Mouse (Mus musculus) hindbrain, embryonic 16.5 days (tissue): ENCODE measurements at regions not wholly inside any gene's neighbourhood (a gene's known extent, or its start where the extent isn't known, plus 50 kb on each side); places are given as distances from the start of the nearest gene placed in this dataset.

ENCODE experiments used
- ATAC-seq: fragments of 200-750 bp; cut with Nextera tagmentation; 2 replicates; pipeline ENCODE4 v1.8.0; 2017; ENCODE audit warnings: moderate TSS enrichment, moderate library complexity
- H3K27ac ChIP-seq: fragments of 300-500 bp; sonication (generic); 2 replicates; pipeline ENCODE4 v1.5.1; 2014; ENCODE audit warnings: low read depth, mild to moderate bottlenecking, control low read depth, low read length, moderate library complexity
- H3K27me3 ChIP-seq: fragments of 300-500 bp; sonication (generic); replicated peaks from 2 replicates; pipeline ENCODE4 v1.6.1; 2014; ENCODE audit warnings: low read length; ENCODE audit not compliant: control insufficient read depth, insufficient read depth
- H3K36me3 ChIP-seq: fragments of 300-500 bp; sonication (generic); 2 replicates; pipeline ENCODE4 v1.6.1; 2014; ENCODE audit warnings: mild to moderate bottlenecking, low read length, moderate library complexity, mixed read lengths; ENCODE audit not compliant: control insufficient read depth, insufficient read depth
- H3K4me1 ChIP-seq: fragments of 300-500 bp; sonication (generic); 2 replicates; pipeline ENCODE4 v1.6.1; 2014; ENCODE audit warnings: low read depth, low read length; ENCODE audit not compliant: control insufficient read depth, insufficient read depth
- H3K4me2 ChIP-seq: fragments of 300-500 bp; sonication (generic); 2 replicates; pipeline ENCODE4 v1.6.1; 2014; ENCODE audit warnings: mild to moderate bottlenecking, low read length, control low read depth, moderate library complexity
- H3K4me3 ChIP-seq: fragments of 300-500 bp; sonication (generic); 2 replicates; pipeline ENCODE4 v1.5.1; 2014; ENCODE audit warnings: mild to moderate bottlenecking, low read length, control low read depth, moderate library complexity
- H3K9ac ChIP-seq: fragments of 300-500 bp; sonication (generic); 2 replicates; pipeline ENCODE4 v1.6.1; 2014; ENCODE audit warnings: low read depth, mild to moderate bottlenecking, control low read depth, low read length, moderate library complexity
- H3K9me3 ChIP-seq: fragments of 300-500 bp; sonication (generic); 2 replicates; pipeline ENCODE4 v1.6.1; 2014; ENCODE audit warnings: mild to moderate bottlenecking, low read length, moderate library complexity; ENCODE audit not compliant: control insufficient read depth
- WGBS: fragments of 180-500 bp; shearing (Covaris S2); extraction: QIAGEN DNeasy Blood & Tissue Kit; methylation state at CpG from one replicate; pipeline ENCODE4 v1.1.7; 2014; 5-methylcytosine and 5-hydroxymethylcytosine counted together

GRCm38 (mm10) chr5:46578540-46579173, 721.2 kb upstream of the Lcorl start:
- Histone ChIP-seq H3K27ac (no peak overlapping the region), H3K27me3 (no peaks in the 10 kb centered on the region), H3K4me1 (no peaks in the 10 kb centered on the region), H3K9ac (no peak overlapping the region), H3K36me3 (no peaks in the 10 kb centered on the region), H3K4me2 (no peak overlapping the region), H3K4me3 (no peak overlapping the region), H3K9me3 (no peaks in the 10 kb centered on the region)
- ATAC-seq = no peak

- Histone ChIP-seq H3K4me2 (no peak overlapping the region), H3K9ac (no peak overlapping the region), H3K27ac (no peak overlapping the region), H3K27me3 (no peaks in the 10 kb centered on the region), H3K9me3 (no peaks in the 10 kb centered on the region), H3K36me3 (no peaks in the 10 kb centered on the region), H3K4me3 (no peak overlapping the region), H3K4me1 (no peaks in the 10 kb centered on the region)
- WGBS = 49% methylated on average over 1 of the region's 1 CpGs
- ATAC-seq = no peak
Observed at GRCm38 (mm10) chr5:46573869-46574268, 716.5 kb upstream of the Lcorl start.

- Histone ChIP-seq H3K27me3 (no peaks in the 10 kb centered on the region), H3K4me3 (no peak overlapping the region), H3K36me3 (no peaks in the 10 kb centered on the region), H3K4me1 (no peaks in the 10 kb centered on the region), H3K27ac (no peak overlapping the region), H3K4me2 (no peak overlapping the region), H3K9ac (no peak overlapping the region), H3K9me3 (no peaks in the 10 kb centered on the region)
- 47% methylated on average over 7 of the region's 7 CpGs for WGBS
- ATAC-seq = peak; percentile 60; the same call in 1 of the 2 replicates
Observed at GRCm38 (mm10) chr5:46573280-46573670, 715.9 kb upstream of the Lcorl start.

DNA sequence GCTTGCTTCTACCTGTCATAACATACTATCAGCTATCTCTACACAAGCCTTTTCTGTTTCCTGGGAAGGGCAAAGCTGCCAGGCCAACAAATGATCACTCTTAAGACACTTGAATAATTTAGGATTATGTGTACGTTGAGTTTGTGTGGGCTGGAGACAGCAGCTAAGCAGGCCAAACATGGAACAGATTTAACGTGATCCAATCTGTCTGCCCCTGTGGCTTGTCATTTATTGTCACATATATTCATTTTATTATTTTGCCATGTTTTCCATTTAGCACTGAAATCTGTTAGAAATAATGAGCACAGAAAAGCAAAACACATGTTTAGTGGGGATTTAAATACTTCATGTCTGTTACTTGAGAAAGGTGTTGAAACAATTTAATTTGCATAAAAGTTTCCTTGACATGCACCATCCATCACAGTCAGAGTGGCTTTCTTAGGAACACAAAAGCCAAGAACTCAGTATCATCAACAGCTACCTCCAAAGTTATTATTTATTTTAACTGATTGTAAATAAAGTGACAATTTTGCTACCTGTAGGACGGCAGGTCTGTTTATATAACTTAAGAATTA, 699.4 kb upstream of the Lcorl start:
- Histone ChIP-seq H3K9ac (no peak overlapping the region), H3K4me1 (no peaks in the 10 kb centered on the region), H3K4me3 (no peak overlapping the region), H3K27ac (no peak overlapping the region), H3K4me2 (no peak overlapping the region), H3K9me3 (no peaks in the 10 kb centered on the region), H3K36me3 (no peaks in the 10 kb centered on the region), H3K27me3 (no peaks in the 10 kb centered on the region)
- WGBS = 76% methylated on average over 3 of the region's 3 CpGs
- ATAC-seq = no peak

DNA sequence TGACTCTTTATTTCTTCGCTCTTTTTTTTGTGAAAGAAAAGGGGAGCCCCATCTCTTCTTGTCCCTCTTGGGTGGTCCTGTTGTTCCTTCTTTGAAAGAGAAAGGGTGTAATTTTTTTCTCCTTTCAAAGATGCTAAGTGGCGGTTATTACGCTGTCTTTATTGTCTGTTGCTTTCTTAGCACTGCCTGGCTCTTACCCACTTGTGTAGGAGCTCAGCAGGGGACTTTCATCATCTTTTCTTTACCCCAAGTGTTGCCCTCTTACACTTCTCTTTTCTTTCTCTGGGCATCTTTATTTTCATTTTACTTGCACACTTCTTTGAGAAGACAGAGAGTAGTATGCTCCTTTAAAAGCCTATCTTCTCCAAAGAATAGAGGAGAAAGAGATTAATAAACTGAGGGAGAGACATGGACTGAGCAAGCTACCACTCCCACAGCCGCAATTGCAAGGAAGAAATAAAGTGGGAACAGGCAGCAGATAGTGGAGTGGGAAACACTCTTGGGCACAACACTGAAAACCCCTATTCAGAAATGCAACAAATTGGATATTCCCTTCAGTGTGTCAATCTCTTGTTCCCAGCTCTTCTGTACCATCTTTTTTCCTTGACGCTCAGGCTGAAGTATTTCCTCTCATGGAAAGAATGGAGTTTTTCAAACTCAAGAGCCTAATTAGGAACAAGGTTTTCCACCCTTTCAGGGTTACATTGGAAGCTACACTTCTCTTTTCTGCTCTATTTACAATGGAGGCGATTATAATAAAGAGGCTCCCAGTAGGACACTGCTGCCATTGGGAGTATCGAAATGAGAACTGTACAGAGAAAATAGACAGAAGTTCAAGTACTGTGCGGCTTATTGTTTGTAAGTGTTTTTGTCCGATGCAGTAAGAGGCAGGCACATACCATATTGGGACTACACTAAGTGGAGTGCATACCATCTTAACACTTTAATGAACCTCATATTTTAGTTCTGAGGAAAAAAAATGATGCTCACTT, 684.2 kb upstream of the Lcorl start:
- WGBS = 48% methylated on average over 9 of the region's 9 CpGs
- H3K4me3 ChIP-seq = no peak overlapping the region
- ATAC-seq = no peak
- H3K4me2 ChIP-seq = no peak overlapping the region
- H3K27me3 ChIP-seq = no peaks in the 10 kb centered on the region
- no peak overlapping the region for H3K9ac ChIP-seq
- H3K9me3 ChIP-seq = no peaks in the 10 kb centered on the region
- no peak overlapping the region for H3K27ac ChIP-seq
- H3K4me1 ChIP-seq = no peaks in the 10 kb centered on the region
- no peaks in the 10 kb centered on the region for H3K36me3 ChIP-seq
